Mouse (Mus musculus): ENCODE results near the gene Mrpl12. TPM values are rescaled to one million over a fixed set of nuclear protein-coding genes. Genes with fewer than 3 reads are reported as not detected.

Mrpl12 gene
- total RNA-seq, 2 experiments from 2014 or later = 76.6 to 79.1 TPM

- DNase-seq (ENCODE audit: extremely low spot score in 1 of 2, low spot score in 2 of 2) = peak; percentile 96 to 97
- intact Hi-C loops (cut with DNase I) = no loop called here
Measured at GRCm38 (mm10) chr11:120467051-120467735, 17.2 kb upstream of the Mrpl12 start, which contains the start of gene Arl16. Arl16 (minus strand) TSS chr11:120467607.

- intact Hi-C loops (cut with DNase I) = no loop called here
- DNase-seq (ENCODE audit: extremely low spot score in 1 of 2, low spot score in 2 of 2) = no peak
Measured at GRCm38 (mm10) chr11:120467736-120468092, 16.7 kb upstream of the Mrpl12 start.

GRCm38 (mm10) chr11:120472052-120472451, 12.4 kb upstream of the Mrpl12 start:
- DNase-seq (ENCODE audit: extremely low spot score in 1 of 2, low spot score in 2 of 2) = peak in 1 of 2 experiments; percentile 18
- intact Hi-C loops (cut with DNase I) = no loop called here

GRCm38 (mm10) chr11:120483448-120483934, 922 bp upstream of the Mrpl12 start:
- intact Hi-C loops (cut with DNase I) = no loop called here
- DNase-seq (ENCODE audit: extremely low spot score in 1 of 2, low spot score in 2 of 2) = no peak

GRCm38 (mm10) chr11:120485251-120485650, 838 bp downstream of the Mrpl12 start:
- intact Hi-C loops (cut with DNase I) = no loop called here
- DNase-seq (ENCODE audit: extremely low spot score in 1 of 2, low spot score in 2 of 2) = no peak

GRCm38 (mm10) chr11:120488516-120488915, 4.1 kb downstream of the Mrpl12 start:
- intact Hi-C loops (cut with DNase I) = no loop called here
- DNase-seq (ENCODE audit: extremely low spot score in 1 of 2, low spot score in 2 of 2) = no peak

GRCm38 (mm10) chr11:120489054-120489761, 4.8 kb downstream of the Mrpl12 start:
- intact Hi-C loops (cut with DNase I) = no loop called here
- peak in 1 of 2 experiments; percentile 73 for DNase-seq (ENCODE audit: extremely low spot score in 1 of 2, low spot score in 2 of 2)

GRCm38 (mm10) chr11:120490291-120491046, 6.1 kb downstream of the Mrpl12 start:
- intact Hi-C loops (cut with DNase I) = no loop called here
- no peak for DNase-seq (ENCODE audit: extremely low spot score in 1 of 2, low spot score in 2 of 2)

- DNase-seq (ENCODE audit: extremely low spot score in 1 of 2, low spot score in 2 of 2) = peak; percentile 79 to 93
- intact Hi-C loops (cut with DNase I) = no loop called here
Measured at GRCm38 (mm10) chr11:120491317-120492023, 7.1 kb downstream of the Mrpl12 start, which contains the start of gene Slc25a10. Slc25a10 (plus strand) TSS chr11:120491840.

GRCm38 (mm10) chr11:120492024-120492877, 7.8 kb downstream of the Mrpl12 start:
- no peak for DNase-seq (ENCODE audit: extremely low spot score in 1 of 2, low spot score in 2 of 2)

GRCm38 (mm10) chr11:120492878-120493203, 8.4 kb downstream of the Mrpl12 start:
- intact Hi-C loops (cut with DNase I) = no loop called here
- DNase-seq (ENCODE audit: extremely low spot score in 1 of 2, low spot score in 2 of 2) = no peak

More at GRCm38 (mm10) chr11:120492024-120492877, 7.8 kb downstream of the Mrpl12 start:
- intact Hi-C loops (cut with DNase I) = no loop called here

- intact Hi-C loops (cut with DNase I) = no loop called here
- DNase-seq (ENCODE audit: extremely low spot score in 1 of 2, low spot score in 2 of 2) = no peak
Measured at GRCm38 (mm10) chr11:120493351-120493750, 8.9 kb downstream of the Mrpl12 start.

GRCm38 (mm10) chr11:120493911-120494310, 9.5 kb downstream of the Mrpl12 start:
- DNase-seq (ENCODE audit: extremely low spot score in 1 of 2, low spot score in 2 of 2) = no peak
- intact Hi-C loops (cut with DNase I) = no loop called here

GRCm38 (mm10) chr11:120497436-120497835, 13.0 kb downstream of the Mrpl12 start:
- DNase-seq (ENCODE audit: extremely low spot score in 1 of 2, low spot score in 2 of 2) = no peak
- intact Hi-C loops (cut with DNase I) = no loop called here

GRCm38 (mm10) chr11:120498226-120498625, 13.8 kb downstream of the Mrpl12 start:
- intact Hi-C loops (cut with DNase I) = no loop called here
- DNase-seq (ENCODE audit: extremely low spot score in 1 of 2, low spot score in 2 of 2) = no peak

GRCm38 (mm10) chr11:120498891-120499290, 14.5 kb downstream of the Mrpl12 start:
- intact Hi-C loops (cut with DNase I) = no loop called here
- DNase-seq (ENCODE audit: extremely low spot score in 1 of 2, low spot score in 2 of 2) = no peak

- no peak for DNase-seq (ENCODE audit: extremely low spot score in 1 of 2, low spot score in 2 of 2)
- intact Hi-C loops (cut with DNase I) = no loop called here
Measured at GRCm38 (mm10) chr11:120499894-120500293, 15.5 kb downstream of the Mrpl12 start.

- no peak for DNase-seq (ENCODE audit: extremely low spot score in 1 of 2, low spot score in 2 of 2)
- intact Hi-C loops (cut with DNase I) = no loop called here
Measured at GRCm38 (mm10) chr11:120500357-120500756, 15.9 kb downstream of the Mrpl12 start.
